Mouse (Mus musculus): Measurements from ENCODE around the gene Rnf220. TPM values are rescaled to one million over a fixed set of nuclear protein-coding genes. Genes with fewer than 3 reads are reported as not detected.

The Rnf220 gene
- total RNA-seq, 1 experiment from 2014 or later: 102 TPM

GRCm38 (mm10) chr4:117221836-117222235 is 275.0 kb downstream of the Rnf220 start:
- no peak for DNase-seq

Other genes with a start within 250 kb of the Rnf220 start
- gene Tmem53, start 245.1 kb downstream of the Rnf220 start, total RNA-seq (2021): 86.4 and 94.3 TPM in 2 replicates
- gene Armh1, start 244.9 kb downstream of the Rnf220 start, total RNA-seq (2021): 4.8 and 4.9 TPM in 2 replicates
- 67.9 and 76.2 TPM in 2 replicates for gene Eri3, start 53.3 kb upstream of the Rnf220 start, total RNA-seq (2021)
- gene Dmap1, start 185.2 kb upstream of the Rnf220 start, total RNA-seq (2021): 26.7 and 32.7 TPM in 2 replicates
- gene Gm12845, start 227.4 kb upstream of the Rnf220 start, total RNA-seq (2021): not detected in 2 replicates

Data from adrenal gland, postnatal 25 days (tissue).